Mouse (Mus musculus) heart, adult 2 months (tissue): ENCODE measurements around the gene Plekha5.

Experiments
- CTCF ChIP-seq: fragments of 200-600 bp; IDR thresholded peaks from 2 replicates; pipeline ENCODE4 v1.8.1; 2022; ENCODE audit warnings: antibody characterized with exemption, mild to moderate bottlenecking, moderate library complexity
- EP300 ChIP-seq: fragments of 200-500 bp; IDR thresholded peaks from 2 replicates; pipeline ENCODE4 v1.6.1; 2011; ENCODE audit warnings: low read depth, low read length, control low read depth; ENCODE audit not compliant: insufficient read depth
- POLR2A ChIP-seq: fragments of 200-500 bp; IDR thresholded peaks from 2 replicates; pipeline ENCODE4 v1.6.1; 2011; ENCODE audit warnings: mild to moderate bottlenecking, low read depth, low read length, control low read depth; ENCODE audit not compliant: insufficient read depth

DNA sequence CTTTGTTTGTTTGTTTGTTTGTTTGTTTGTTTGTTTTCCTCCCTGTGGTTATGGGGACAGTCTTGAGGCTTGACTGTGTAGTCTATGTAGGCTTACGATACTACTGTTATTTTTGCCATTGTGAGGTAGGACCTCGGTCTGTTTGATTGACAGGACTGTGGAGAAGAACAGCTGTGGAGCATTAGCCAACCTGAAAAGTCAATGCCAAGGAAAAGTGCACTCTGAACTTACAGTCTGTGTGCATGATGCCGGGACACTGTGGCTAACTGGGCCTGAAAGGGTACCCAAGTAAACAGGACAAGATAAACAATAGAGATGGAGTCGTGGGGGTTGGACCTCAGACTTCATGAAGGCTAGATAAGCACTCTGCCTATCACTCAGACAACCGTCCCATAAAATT is 98.0 kb downstream of the Plekha5 start:
- TF ChIP-seq POLR2A (no peak), CTCF (no peak), EP300 (no peak)
